Mouse (Mus musculus): Measurements from ENCODE around the gene Wtap. TPM values are rescaled to one million over a fixed set of nuclear protein-coding genes. Genes with fewer than 3 reads are reported as not detected.
"Not testable (repeated sequence)": the region's sequence is repeated elsewhere in the genome, so short reads cannot be mapped to it uniquely, and the experiment has no call there.

The Wtap gene
- polyA plus RNA-seq, 1 experiment from 2014 or later, result 150 TPM

DNA sequence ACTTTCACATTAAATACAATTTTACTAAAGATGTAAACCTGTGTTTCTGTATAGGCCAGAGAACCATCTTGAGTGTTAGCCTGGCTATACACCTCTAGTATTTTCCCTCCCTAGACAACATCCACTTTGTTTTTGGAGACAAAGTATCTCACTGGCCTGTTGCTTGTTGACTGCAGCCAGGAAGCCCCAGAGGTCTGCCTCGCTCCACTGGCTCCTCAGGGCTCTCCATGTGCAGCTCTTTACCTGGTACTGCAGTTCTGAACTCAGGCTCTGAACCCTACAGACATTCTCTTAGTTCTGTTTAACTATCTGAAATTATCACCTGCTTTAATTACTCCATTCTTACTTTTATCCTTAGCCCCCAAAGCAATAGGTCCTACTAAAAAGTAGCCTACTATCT lies 15.4 kb downstream of the Wtap start:
- H3K4me2 ChIP-seq (ENCODE audit: low read length), result no peak overlapping the region
- DNase-seq (ENCODE audit: low spot score) (no peak), ATAC-seq (replicated peaks; ENCODE audit: low FRiP score, low read depth) (no peak)
- H3K27ac ChIP-seq, result no peak overlapping the region
- no peak for TF ChIP-seq CTCF (IDR thresholded peaks at IDR 0.05; ENCODE audit: low read depth)
- H3K4me3 ChIP-seq (replicated peaks; ENCODE audit: low read depth, low read length), result no peak overlapping the region
- WGBS, result 97% methylated on average over 1 of the region's 1 CpGs
- no peak overlapping the region for H3K9ac ChIP-seq (ENCODE audit: low read depth, low read length)
- H3K9me3 ChIP-seq (replicated peaks; ENCODE audit: low read length), result no peaks in the 10 kb centered on the region
- H3K4me1 ChIP-seq (replicated peaks; ENCODE audit: insufficient read depth, low read length), result no peaks in the 10 kb centered on the region
- H3K27me3 ChIP-seq (ENCODE audit: insufficient read depth, low read length), result no peaks in the 10 kb centered on the region
- H3K36me3 ChIP-seq (ENCODE audit: insufficient read depth, low read length), result peaks cover 35% of the 10 kb centered on the region

DNA sequence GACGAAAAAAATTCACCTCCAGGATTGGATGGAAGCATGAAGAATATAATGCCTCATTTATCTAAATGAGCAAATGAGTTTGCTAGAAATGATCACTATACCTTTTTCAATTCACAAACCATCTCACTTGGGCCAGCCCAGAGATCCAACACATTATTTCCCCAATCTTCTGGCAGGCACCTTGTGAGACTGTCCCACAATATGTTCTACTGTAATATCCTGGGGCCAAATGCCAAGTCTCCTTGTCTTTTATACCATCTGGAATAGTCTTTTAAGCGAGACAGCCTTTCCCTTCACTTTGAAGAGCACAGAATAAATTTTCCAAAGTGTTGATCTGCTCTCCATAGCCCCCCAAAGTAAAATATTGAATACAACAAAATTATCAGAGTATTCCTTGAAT lies 20.1 kb downstream of the Wtap start:
- no peak for DNase-seq (ENCODE audit: low spot score)
- H3K9me3 ChIP-seq (replicated peaks; ENCODE audit: low read length), result no peaks in the 10 kb centered on the region
- no peak overlapping the region for H3K27ac ChIP-seq
- H3K27me3 ChIP-seq (ENCODE audit: insufficient read depth, low read length), result no peaks in the 10 kb centered on the region
- H3K4me1 ChIP-seq (replicated peaks; ENCODE audit: insufficient read depth, low read length), result no peaks in the 10 kb centered on the region
- 83% methylated on average over 2 of the region's 2 CpGs for WGBS
- H3K9ac ChIP-seq (ENCODE audit: low read depth, low read length), result no peak overlapping the region
- peaks cover 19% of the 10 kb centered on the region; the same call in 1 of the 2 replicates for H3K36me3 ChIP-seq (ENCODE audit: insufficient read depth, low read length)
- no peak for TF ChIP-seq CTCF (IDR thresholded peaks at IDR 0.05; ENCODE audit: low read depth)
- no peak overlapping the region for H3K4me3 ChIP-seq (replicated peaks; ENCODE audit: low read depth, low read length)
- no peak for ATAC-seq (replicated peaks; ENCODE audit: low FRiP score, low read depth)
- H3K4me2 ChIP-seq (ENCODE audit: low read length), result no peak overlapping the region

DNA sequence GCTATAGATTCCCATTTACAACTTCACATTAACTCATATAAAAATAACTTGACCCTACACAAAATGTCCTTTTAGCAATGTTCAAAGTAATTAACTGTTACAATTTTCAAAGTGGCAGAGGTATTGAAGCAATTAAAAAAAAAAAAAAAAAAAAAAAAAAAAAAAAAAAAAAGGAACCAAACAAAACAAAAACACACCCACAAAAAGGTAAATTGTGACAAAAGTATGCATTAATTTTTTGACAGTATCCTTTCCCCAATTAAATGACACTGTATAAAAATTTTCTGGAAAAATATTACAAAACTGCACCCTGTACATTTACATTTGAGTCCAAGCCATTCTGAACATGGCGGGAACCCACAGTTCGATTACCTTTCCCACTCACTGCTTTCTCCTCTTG lies 26.8 kb downstream of the Wtap start:
- 84% methylated on average over 2 of the region's 2 CpGs for WGBS
- H3K9me3 ChIP-seq (replicated peaks; ENCODE audit: low read length), result no peaks in the 10 kb centered on the region
- no peak overlapping the region for H3K4me2 ChIP-seq (ENCODE audit: low read length)
- H3K36me3 ChIP-seq (ENCODE audit: insufficient read depth, low read length), result 0 out of 2 replicates have a peak, but pooled peaks cover 20% of the 10 kb centered on the region
- no peak for TF ChIP-seq CTCF (IDR thresholded peaks at IDR 0.05; ENCODE audit: low read depth)
- no peaks in the 10 kb centered on the region for H3K4me1 ChIP-seq (replicated peaks; ENCODE audit: insufficient read depth, low read length)
- ATAC-seq (replicated peaks; ENCODE audit: low FRiP score, low read depth), result no peak
- no peak overlapping the region for H3K27ac ChIP-seq
- H3K9ac ChIP-seq (ENCODE audit: low read depth, low read length), result no peak overlapping the region
- H3K4me3 ChIP-seq (replicated peaks; ENCODE audit: low read depth, low read length), result no peak overlapping the region
- DNase-seq (ENCODE audit: low spot score), result no peak
- no peaks in the 10 kb centered on the region for H3K27me3 ChIP-seq (ENCODE audit: insufficient read depth, low read length)

DNA sequence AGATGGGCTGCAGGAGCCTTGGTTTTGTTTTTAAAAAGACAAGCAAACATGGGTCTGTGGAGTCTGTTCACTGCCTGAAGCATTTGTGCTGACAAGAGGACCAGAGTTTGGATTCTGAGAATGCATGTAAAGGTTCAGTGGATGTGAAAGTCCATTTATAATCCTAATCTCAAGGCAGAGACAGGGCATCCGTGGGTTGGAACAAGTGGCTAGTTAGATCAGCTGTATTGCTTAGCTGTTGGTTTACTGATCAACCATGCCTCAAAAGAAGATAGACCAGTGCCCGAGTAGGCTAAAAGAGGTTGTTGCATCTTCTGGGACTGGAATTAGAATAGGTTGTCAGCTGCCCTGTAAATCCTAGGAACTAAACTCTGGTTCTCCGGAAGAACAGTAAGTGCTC lies 30.5 kb downstream of the Wtap start:
- no peak for TF ChIP-seq CTCF (IDR thresholded peaks at IDR 0.05; ENCODE audit: low read depth)
- peak; percentile 7 for DNase-seq (ENCODE audit: low spot score)
- H3K9ac ChIP-seq (ENCODE audit: low read depth, low read length), result no peak overlapping the region
- H3K9me3 ChIP-seq (replicated peaks; ENCODE audit: low read length), result no peaks in the 10 kb centered on the region
- H3K4me1 ChIP-seq (replicated peaks; ENCODE audit: insufficient read depth, low read length), result 0 out of 2 replicates have a peak, but pooled peaks cover 4% of the 10 kb centered on the region
- ATAC-seq (replicated peaks; ENCODE audit: low FRiP score, low read depth), result no peak
- no peak overlapping the region for H3K4me2 ChIP-seq (ENCODE audit: low read length)
- H3K27me3 ChIP-seq (ENCODE audit: insufficient read depth, low read length), result no peaks in the 10 kb centered on the region
- 0 out of 2 replicates have a peak, but pooled peaks cover 14% of the 10 kb centered on the region for H3K36me3 ChIP-seq (ENCODE audit: insufficient read depth, low read length)
- no peak overlapping the region for H3K4me3 ChIP-seq (replicated peaks; ENCODE audit: low read depth, low read length)
- no peak overlapping the region for H3K27ac ChIP-seq
- WGBS, result 61% methylated on average over 3 of the region's 3 CpGs

GRCm38 (mm10) chr17:12960331-12960873 lies 33.6 kb downstream of the Wtap start, which contains the start of gene Acat2:
Gene Acat2 (minus strand): TSS chr17:12960747.
- no peaks in the 10 kb centered on the region for H3K27me3 ChIP-seq (ENCODE audit: insufficient read depth, low read length)
- ATAC-seq (replicated peaks; ENCODE audit: low FRiP score, low read depth) (peak; percentile 98), DNase-seq (ENCODE audit: low spot score) (peak; percentile 97)
- H3K4me1 ChIP-seq (replicated peaks; ENCODE audit: insufficient read depth, low read length), result 0 out of 2 replicates have a peak, but pooled peaks cover 4% of the 10 kb centered on the region
- TF ChIP-seq CTCF (IDR thresholded peaks at IDR 0.05; ENCODE audit: low read depth), result no peak
- H3K9me3 ChIP-seq (replicated peaks; ENCODE audit: low read length), result no peaks in the 10 kb centered on the region
- peak within 1 kb of the TSS; percentile 31 for H3K9ac ChIP-seq (ENCODE audit: low read depth, low read length)
- H3K4me2 ChIP-seq (ENCODE audit: low read length), result peak within 1 kb of the TSS; percentile 65
- WGBS, result 0% methylated on average over 38 of the region's 42 CpGs
- peak within 1 kb of the TSS; percentile 54 for H3K4me3 ChIP-seq (replicated peaks; ENCODE audit: low read depth, low read length)
- H3K27ac ChIP-seq, result peak within 1 kb of the TSS; percentile 70; the same call in 1 of the 2 replicates
- H3K36me3 ChIP-seq (ENCODE audit: insufficient read depth, low read length), result 0 out of 2 replicates have a peak, but pooled peaks cover 3% of the 10 kb centered on the region

DNA sequence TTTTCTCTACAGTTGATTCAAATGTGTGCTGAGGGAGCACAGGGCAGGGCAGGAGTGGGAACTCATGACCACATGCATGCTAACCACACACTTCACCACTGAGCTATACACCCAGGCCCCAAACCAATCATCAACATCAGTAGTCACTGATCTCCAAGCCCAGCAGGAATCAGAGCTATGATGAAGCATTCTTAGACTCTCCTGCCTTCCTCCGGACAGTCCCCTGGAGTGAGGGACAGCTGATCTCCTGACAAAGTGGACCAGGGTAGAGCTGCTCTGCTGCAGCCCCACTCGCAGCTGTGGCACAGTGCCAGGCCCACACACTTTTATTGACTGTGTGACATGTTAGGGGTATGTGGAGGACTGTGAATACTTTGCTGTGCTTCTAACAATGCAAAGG lies 34.6 kb downstream of the Wtap start:
- not testable (repeated sequence) for H3K4me3 ChIP-seq (replicated peaks; ENCODE audit: low read depth, low read length); DNase-seq (ENCODE audit: low spot score); H3K9ac ChIP-seq (ENCODE audit: low read depth, low read length); H3K27ac ChIP-seq; H3K36me3 ChIP-seq (ENCODE audit: insufficient read depth, low read length); H3K27me3 ChIP-seq (ENCODE audit: insufficient read depth, low read length); ATAC-seq (replicated peaks; ENCODE audit: low FRiP score, low read depth); H3K4me2 ChIP-seq (ENCODE audit: low read length); H3K4me1 ChIP-seq (replicated peaks; ENCODE audit: insufficient read depth, low read length); H3K9me3 ChIP-seq (replicated peaks; ENCODE audit: low read length)
- 21% methylated on average over 1 of the region's 2 CpGs for WGBS

DNA sequence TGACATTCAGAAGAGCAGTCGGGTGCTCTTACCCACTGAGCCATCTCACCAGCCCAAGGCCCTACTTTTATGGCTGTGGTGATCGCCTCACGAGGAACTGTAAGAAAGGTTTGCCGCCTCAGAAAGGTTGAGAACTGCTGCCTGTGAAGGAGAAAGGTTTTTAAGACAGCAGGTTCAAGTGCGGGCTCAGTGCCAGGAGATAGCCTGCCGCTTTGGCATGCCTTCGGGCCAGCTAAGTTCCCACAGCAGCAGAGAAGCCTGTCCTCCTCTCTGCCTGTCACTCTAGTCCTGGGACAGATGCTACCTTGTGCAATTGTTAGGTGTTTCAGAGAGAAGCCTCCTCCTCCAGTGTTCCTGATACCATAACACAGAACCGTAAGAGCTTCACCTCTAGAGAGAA lies 37.3 kb downstream of the Wtap start:
- Histone ChIP-seq H3K4me1 (replicated peaks; ENCODE audit: insufficient read depth, low read length) (0 out of 2 replicates have a peak, but pooled peaks cover 4% of the 10 kb centered on the region), H3K4me3 (replicated peaks; ENCODE audit: low read depth, low read length) (no peak overlapping the region), H3K27me3 (ENCODE audit: insufficient read depth, low read length) (no peaks in the 10 kb centered on the region), H3K36me3 (ENCODE audit: insufficient read depth, low read length) (0 out of 2 replicates have a peak, but pooled peaks cover 3% of the 10 kb centered on the region), H3K9ac (ENCODE audit: low read depth, low read length) (no peak overlapping the region), H3K9me3 (replicated peaks; ENCODE audit: low read length) (no peaks in the 10 kb centered on the region), H3K27ac (no peak overlapping the region), H3K4me2 (ENCODE audit: low read length) (no peak overlapping the region)
- ATAC-seq (replicated peaks; ENCODE audit: low FRiP score, low read depth) (no peak), DNase-seq (ENCODE audit: low spot score) (no peak)
- no peak for TF ChIP-seq CTCF (IDR thresholded peaks at IDR 0.05; ENCODE audit: low read depth)
- 93% methylated on average over 8 of the region's 8 CpGs for WGBS
